Mouse (Mus musculus) forebrain, embryonic 12.5 days (tissue): ENCODE measurements around the gene Plxnb2. TPM values are rescaled to one million over a fixed set of nuclear protein-coding genes. Genes with fewer than 3 reads are reported as not detected.

Source experiments
- microRNA-seq: library from miRNA; unstranded; fragments of <30 nt; microRNA quantifications from one replicate; pipeline ENCODE4, GENCODE M21; 2017
- polyA plus RNA-seq: library from polyadenylated mRNA; unstranded; fragments of >200 nt; fragmentation: Nextera tagmentation; extraction: Ambion mirVana; gene quantifications from 2 replicates; pipeline ENCODE4 v1.2.1, GENCODE M21; 2016

Gene Plxnb2
- polyA plus RNA-seq, 1 experiment from 2014 or later = 174 TPM

Small RNAs within 50 kb of the gene (microRNA-seq; reads per million reads assigned to microRNA genes)
- gene Mir6958 (6.6 reads per million, percentile 22 among the genes with 10 or more reads in this experiment), gene Mir7118 (0.73 reads per million)

Other genes with a start within 250 kb of the Plxnb2 start
- gene Ttll8, start 226.4 kb downstream of the Plxnb2 start, polyA plus RNA-seq = 0.14 and 0.17 TPM in 2 replicates
- gene Mlc1, start 201.8 kb downstream of the Plxnb2 start, polyA plus RNA-seq = 15.5 and 16.3 TPM in 2 replicates
- not detected in 2 replicates for gene Mov10l1, start 197.9 kb downstream of the Plxnb2 start, polyA plus RNA-seq
- gene Panx2, start 121.1 kb downstream of the Plxnb2 start, polyA plus RNA-seq = 1.3 and 1.8 TPM in 2 replicates
- gene Trabd, start 105.7 kb downstream of the Plxnb2 start, polyA plus RNA-seq = 46.3 and 48.8 TPM in 2 replicates
- gene Selenoo, start 91.7 kb downstream of the Plxnb2 start, polyA plus RNA-seq = 23.1 and 24.4 TPM in 2 replicates
- gene Tubgcp6, start 57.7 kb downstream of the Plxnb2 start, polyA plus RNA-seq = 27.4 and 27.7 TPM in 2 replicates
- 20.5 TPM in 2 replicates for gene Hdac10, start 52.1 kb downstream of the Plxnb2 start, polyA plus RNA-seq
- gene Mapk12, start 40.1 kb downstream of the Plxnb2 start, polyA plus RNA-seq = 14.2 and 16.7 TPM in 2 replicates
- 46.9 and 47.4 TPM in 2 replicates for gene Mapk11, start 31.2 kb downstream of the Plxnb2 start, polyA plus RNA-seq
- 38.8 and 44.0 TPM in 2 replicates for gene Dennd6b, start 15.7 kb upstream of the Plxnb2 start, polyA plus RNA-seq
- 47.1 and 57.2 TPM in 2 replicates for gene Ppp6r2, start 30.8 kb upstream of the Plxnb2 start, polyA plus RNA-seq
- 82.5 and 88.9 TPM in 2 replicates for gene Sbf1, start 134.5 kb upstream of the Plxnb2 start, polyA plus RNA-seq
- gene Adm2, start 141.9 kb upstream of the Plxnb2 start, polyA plus RNA-seq = not detected in 2 replicates
- not detected in 2 replicates for gene Miox, start 153.6 kb upstream of the Plxnb2 start, polyA plus RNA-seq
- gene Lmf2, start 174.9 kb upstream of the Plxnb2 start, polyA plus RNA-seq = 45.6 and 47.0 TPM in 2 replicates
- 186 and 191 TPM in 2 replicates for gene Ncaph2, start 174.9 kb upstream of the Plxnb2 start, polyA plus RNA-seq
- gene Sco2, start 193.1 kb upstream of the Plxnb2 start, polyA plus RNA-seq = 4.7 and 5.1 TPM in 2 replicates
- gene Tymp, start 196.3 kb upstream of the Plxnb2 start, polyA plus RNA-seq = 1.1 and 1.4 TPM in 2 replicates
- gene Odf3b, start 198.5 kb upstream of the Plxnb2 start, polyA plus RNA-seq = 1.1 TPM in 2 replicates
- not detected in 2 replicates for gene Klhdc7b, start 204.1 kb upstream of the Plxnb2 start, polyA plus RNA-seq
- gene Syce3, start 229.7 kb upstream of the Plxnb2 start, polyA plus RNA-seq = not detected in 2 replicates
- 0.67 and 0.70 TPM in 2 replicates for gene Cpt1b, start 245.1 kb upstream of the Plxnb2 start, polyA plus RNA-seq
- 3.8 and 5.0 TPM in 2 replicates for gene C730034F03Rik, start 248.8 kb upstream of the Plxnb2 start, polyA plus RNA-seq
- gene Gm44502, start 248.9 kb upstream of the Plxnb2 start, polyA plus RNA-seq = 0.27 TPM in 1 of 2 replicates, not detected in the other
- gene Chkb, start 249.1 kb upstream of the Plxnb2 start, polyA plus RNA-seq = 58.8 and 62.6 TPM in 2 replicates